ENCODE assay signal across 21 mouse cellular contexts in the genomic region with DNA sequence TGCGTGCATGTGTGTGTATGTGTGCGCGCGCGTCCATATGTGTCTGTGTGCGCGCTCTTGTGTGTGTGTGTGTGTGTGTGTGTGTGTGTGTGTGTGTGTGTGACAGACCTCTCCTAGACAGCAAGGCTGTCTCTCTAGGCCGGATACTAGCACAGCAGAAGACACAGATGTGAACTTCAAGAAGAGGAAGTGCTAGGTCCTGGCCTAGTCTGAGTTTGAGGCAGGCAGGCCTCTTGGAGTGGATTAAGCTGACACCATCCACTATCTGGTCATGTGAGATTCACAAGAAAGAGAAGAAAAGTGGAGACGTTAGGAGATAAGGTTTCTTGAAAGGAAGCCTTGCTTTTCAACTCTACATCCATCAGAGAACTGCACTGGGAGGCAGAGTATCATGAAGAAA. TPM values are rescaled to one million over a fixed set of nuclear protein-coding genes. Genes with fewer than 3 reads are reported as not detected.
DNase-seq lines count a peak whose midpoint lies in the region; ATAC-seq and TF ChIP-seq lines count a peak whose summit lies in the region.
"Had no signal": no experiment of that assay in that cellular context is flagged by ENCODE, and none has a peak within 500 bp of the region (broad histone marks: within the 10 kb centered on the region; RNA-seq: fewer than 3 reads in every experiment).

No protein-coding gene starts in this region.

- no peaks in the 10 kb centered on the region for H3K79me2 ChIP-seq in liver, adult 2 months (ENCODE audit: control insufficient read depth, insufficient read depth, low read length)

- no peak for TF ChIP-seq CTCF in liver, adult 2 months (IDR thresholded peaks at IDR 0.05; ENCODE audit: low read depth, low read length)
- TF ChIP-seq CTCF in G1E (IDR thresholded peaks at IDR 0.05; ENCODE audit: low read depth, low read length): no peak

- 83% methylated on average over 9 of the region's 9 CpGs for WGBS in liver, adult 2 months
- WGBS in hindbrain, embryonic 10.5 days: 91% methylated on average over 9 of the region's 9 CpGs

- no peaks in the 10 kb centered on the region for H3K27me3 ChIP-seq in liver, adult 2 months (ENCODE audit: control insufficient read depth, insufficient read depth, low read length)
- H3K27me3 ChIP-seq in G1E (ENCODE audit: insufficient read depth, low read length): no peaks in the 10 kb centered on the region
- H3K27me3 ChIP-seq in hindbrain, embryonic 10.5 days (ENCODE audit: insufficient read depth, poor library complexity, severe bottlenecking): no peaks in the 10 kb centered on the region
- H3K27me3 ChIP-seq: embryonic facial prominence, embryonic 15.5 days; forebrain, embryonic 15.5 days had no signal

- no peak overlapping the region for H3K27ac ChIP-seq in liver, adult 2 months (replicated peaks; ENCODE audit: insufficient read depth, low read depth, low read length)
- no peak overlapping the region for H3K27ac ChIP-seq in hindbrain, embryonic 10.5 days
- H3K27ac ChIP-seq: embryonic facial prominence, embryonic 15.5 days; forebrain, embryonic 15.5 days; left cerebral cortex, adult 2 months; neural tube, embryonic 15.5 days had no signal

- no peaks in the 10 kb centered on the region for H3K9me3 ChIP-seq in G1E (replicated peaks)
- no peaks in the 10 kb centered on the region for H3K9me3 ChIP-seq in hindbrain, embryonic 10.5 days
- H3K9me3 ChIP-seq: embryonic facial prominence, embryonic 15.5 days; forebrain, embryonic 15.5 days; neural tube, embryonic 15.5 days had no signal

- no peak for TF ChIP-seq POLR2A in liver, adult 2 months (IDR thresholded peaks at IDR 0.05; ENCODE audit: extremely low read depth, insufficient read depth, low read length)

- DNase-seq in liver, adult 2 months (ENCODE audit: extremely low read depth, low read depth, low spot score): peak; percentile 30
- DNase-seq in liver: no peak
- DNase-seq in G1E (ENCODE audit: low spot score): peak; percentile 35
- DNase-seq in induced T-regulatory cell, adult 2 months (ENCODE audit: low read depth): peak; percentile 5
- no peak for DNase-seq in hindbrain, embryonic 10.5 days (ENCODE audit: low spot score)
- no peak for DNase-seq in left cerebral cortex, postnatal 36 days (ENCODE audit: low spot score in 2 of 2)
- DNase-seq in layer of hippocampus, adult 8-10 months (ENCODE audit: low spot score in 2 of 2): no peak
- DNase-seq: adrenal gland, postnatal 14 days; cerebellum, postnatal 14 days; gastrocnemius, adult 2 months; heart, postnatal 4 days; kidney, adult 18-20 months; kidney, postnatal 36 days; lung, postnatal 36 days; right cerebral cortex, adult 18-20 months had no signal

- no peak overlapping the region for H3K4me3 ChIP-seq in liver, adult 2 months (ENCODE audit: insufficient read depth, low read depth, low read length)
- H3K4me3 ChIP-seq in G1E (ENCODE audit: low read depth, low read length): peak overlapping the region; percentile 78; the same call in 1 of the 2 replicates
- no peak overlapping the region for H3K4me3 ChIP-seq in hindbrain, embryonic 10.5 days
- H3K4me3 ChIP-seq: embryonic facial prominence, embryonic 15.5 days; forebrain, embryonic 15.5 days; gastrocnemius, adult 2 months; left cerebral cortex, adult 2 months; neural tube, embryonic 15.5 days had no signal

- intact Hi-C loops in left cerebral cortex, postnatal 36 days (cut with DNase I): no loop called here

- no peak overlapping the region for H3K9ac ChIP-seq in liver, adult 2 months (ENCODE audit: low read depth, low read length)
- H3K9ac ChIP-seq: embryonic facial prominence, embryonic 15.5 days; forebrain, embryonic 15.5 days; neural tube, embryonic 15.5 days had no signal

- peaks cover 10% of the 10 kb centered on the region; the same call in 1 of the 2 replicates for H3K4me1 ChIP-seq in liver, adult 2 months (ENCODE audit: control insufficient read depth, insufficient read depth, low read length)
- H3K4me1 ChIP-seq in G1E (ENCODE audit: insufficient read depth, low read depth, low read length): peaks cover 64% of the 10 kb centered on the region
- H3K4me1 ChIP-seq in hindbrain, embryonic 10.5 days (replicated peaks): peaks cover 2% of the 10 kb centered on the region; the same call in 1 of the 2 replicates
- H3K4me1 ChIP-seq: embryonic facial prominence, embryonic 15.5 days had no signal

- peak; percentile 67 for ATAC-seq in G1E (ENCODE audit: extremely low read depth, insufficient number of reproducible peaks, low FRiP score, poor library complexity, severe bottlenecking)
- 0 out of 2 replicates have a peak, but pooled peaks have one; percentile 29 for ATAC-seq in megakaryocyte-erythroid progenitor cell, adult 5-6 weeks (replicated peaks; ENCODE audit: low FRiP score, low TSS enrichment, poor library complexity, severe bottlenecking)
- ATAC-seq: forebrain, embryonic 15.5 days had no signal

- no peaks in the 10 kb centered on the region for H3K36me3 ChIP-seq in liver, adult 2 months (ENCODE audit: control insufficient read depth, insufficient read depth, low read length)
- peaks cover 5% of the 10 kb centered on the region for H3K36me3 ChIP-seq in G1E (replicated peaks)
- no peaks in the 10 kb centered on the region for H3K36me3 ChIP-seq in hindbrain, embryonic 10.5 days
- H3K36me3 ChIP-seq: embryonic facial prominence, embryonic 15.5 days; forebrain, embryonic 15.5 days; neural tube, embryonic 15.5 days had no signal

RNA-seq across cellular contexts. Expression of gene Tmem144, which starts 8.6 kb away (rescaled TPM):
- 3.6 and 4.5 TPM in 2 replicates for total RNA-seq in liver, adult 2 months (2014; rRNA removed)
- polyA plus RNA-seq in liver, adult 2 months (2012; rRNA removed): 1.7 and 2.0 TPM in 2 replicates
- total RNA-seq in G1E (2014; fragmentation: Nextera tagmentation) (10.5 and 12.6 TPM in 2 replicates), G1E (2017) (34.7 and 42.9 TPM in 2 replicates)
- 0.21 and 0.63 TPM in 2 replicates for polyA plus RNA-seq in G1E (2012)
- total RNA-seq in megakaryocyte-erythroid progenitor cell, adult 5-6 weeks (2014; fragmentation: Nextera tagmentation): not detected in 2 replicates
- 0.30 TPM in 1 of 2 replicates, not detected in the other for total RNA-seq in megakaryocyte-erythroid progenitor cell, adult 5-6 weeks (2017)
- 1.9 and 3.3 TPM in 2 replicates for polyA plus RNA-seq in hindbrain, embryonic 10.5 days (2016; fragmentation: Nextera tagmentation; extraction: Ambion mirVana)
- total RNA-seq in left cerebral cortex, postnatal 36 days (2021): 10 to 100 TPM; 10.6 to 12.4 TPM
- 10 to 100 TPM; 17.0 to 25.2 (median 21.8) TPM for total RNA-seq in layer of hippocampus, adult 8-10 months (2022)
- total RNA-seq: monocyte, adult 5-6 weeks had no signal

RNA-seq across cellular contexts. Expression of gene Fam198b, which starts 40.3 kb away (rescaled TPM):
- 0.37 and 0.94 TPM in 2 replicates for total RNA-seq in liver, adult 2 months (2014; rRNA removed)
- 0.12 and 0.17 TPM in 2 replicates for polyA plus RNA-seq in liver, adult 2 months (2012; rRNA removed)
- total RNA-seq in G1E (2014; fragmentation: Nextera tagmentation) (102 and 117 TPM in 2 replicates), G1E (2017) (182 and 207 TPM in 2 replicates)
- polyA plus RNA-seq in G1E (2012): 3.2 and 3.6 TPM in 2 replicates
- total RNA-seq in megakaryocyte-erythroid progenitor cell, adult 5-6 weeks (2014; fragmentation: Nextera tagmentation): not detected in 2 replicates
- total RNA-seq in megakaryocyte-erythroid progenitor cell, adult 5-6 weeks (2017): 0.23 TPM in 1 of 2 replicates, not detected in the other
- 1.6 and 1.7 TPM in 2 replicates for polyA plus RNA-seq in hindbrain, embryonic 10.5 days (2016; fragmentation: Nextera tagmentation; extraction: Ambion mirVana)
- total RNA-seq in left cerebral cortex, postnatal 36 days (2021): 10 to 100 TPM in 1 of 2 experiments, 1 to 10 TPM in 1; 7.4 to 11.2 TPM
- total RNA-seq in layer of hippocampus, adult 8-10 months (2022): 1 to 10 TPM; 4.7 to 7.8 (median 5.2) TPM
- total RNA-seq: monocyte, adult 5-6 weeks had no signal

Comparison
In these comparisons a context has a peak if more than half of its experiments do, and no peak if none do; other contexts are left out.
1. DNase-seq: peak in liver, adult 2 months (single experiment), G1E (single experiment) and induced T-regulatory cell, adult 2 months (single experiment); none in liver (single experiment), hindbrain, embryonic 10.5 days (single experiment), left cerebral cortex, postnatal 36 days (0 of 2) and layer of hippocampus, adult 8-10 months (0 of 2).
2. RNA of gene Fam198b, which starts 40.3 kb away (total RNA-seq): 102 to 207 TPM in G1E; 7.4 to 11.2 TPM in left cerebral cortex, postnatal 36 days, 4.7 to 7.8 TPM in layer of hippocampus, adult 8-10 months, 0.37 to 0.94 TPM in liver, adult 2 months and 0.23 TPM in megakaryocyte-erythroid progenitor cell, adult 5-6 weeks; every median in the first group is over 4 times any median in the second.